Mouse (Mus musculus) neural tube, embryonic 13.5 days (tissue): ENCODE measurements around the gene Ttll5. TPM values are rescaled to one million over a fixed set of nuclear protein-coding genes. Genes with fewer than 3 reads are reported as not detected.

ENCODE experiments used
- polyA plus RNA-seq: library from polyadenylated mRNA; unstranded; fragments of >200 nt; fragmentation: Nextera tagmentation; extraction: Ambion mirVana; gene quantifications from 2 replicates; pipeline ENCODE4 v1.2.1, GENCODE M21; 2015

The Ttll5 gene
- polyA plus RNA-seq, 1 experiment from 2014 or later = 15.1 TPM

Other genes starting within 250 kb of the Ttll5 start
- 0.41 and 0.53 TPM in 2 replicates for gene Jdp2, start 225.6 kb upstream of the Ttll5 start, polyA plus RNA-seq
- gene Batf, start 138.0 kb upstream of the Ttll5 start, polyA plus RNA-seq = 0.85 and 0.96 TPM in 2 replicates
- gene Flvcr2, start 78.1 kb upstream of the Ttll5 start, polyA plus RNA-seq = 4.3 and 4.9 TPM in 2 replicates
- gene Erg28, start 109 bp upstream of the Ttll5 start, polyA plus RNA-seq = 88.4 and 90.0 TPM in 2 replicates